Mouse (Mus musculus) cerebellum, adult 18-20 months (tissue): ENCODE results near the gene Kcnt1.
A peak's percentile ranks its signal among the peaks of the same experiment; 100 is the strongest.

ENCODE experiments used
- DNase-seq, 2 experiments: peaks; one replicate each; pipeline ENCODE4 v3.0.0; 2021

Kcnt1 gene

DNA sequence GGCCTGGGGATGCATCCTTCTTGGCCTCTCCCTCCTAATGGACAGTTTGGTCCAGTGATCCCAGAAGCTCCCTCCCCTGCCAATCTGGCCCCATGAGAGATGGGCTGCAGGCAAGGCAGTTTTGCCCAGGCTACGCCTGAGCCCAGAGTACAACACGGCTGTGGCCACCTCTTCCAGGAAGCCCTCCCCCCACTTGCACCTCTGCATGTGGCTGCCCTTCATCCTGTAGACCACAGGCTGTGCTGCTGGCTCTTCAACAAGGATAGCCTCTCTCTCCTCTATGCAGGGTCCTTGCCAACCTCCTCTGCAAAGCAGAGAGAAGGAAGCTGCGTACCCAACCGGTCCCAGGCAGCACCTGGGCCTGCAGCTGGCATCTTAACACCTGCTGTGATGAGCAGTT, 15.5 kb downstream of the Kcnt1 start:
- DNase-seq = peak in 1 of 2 experiments; percentile 52

DNA sequence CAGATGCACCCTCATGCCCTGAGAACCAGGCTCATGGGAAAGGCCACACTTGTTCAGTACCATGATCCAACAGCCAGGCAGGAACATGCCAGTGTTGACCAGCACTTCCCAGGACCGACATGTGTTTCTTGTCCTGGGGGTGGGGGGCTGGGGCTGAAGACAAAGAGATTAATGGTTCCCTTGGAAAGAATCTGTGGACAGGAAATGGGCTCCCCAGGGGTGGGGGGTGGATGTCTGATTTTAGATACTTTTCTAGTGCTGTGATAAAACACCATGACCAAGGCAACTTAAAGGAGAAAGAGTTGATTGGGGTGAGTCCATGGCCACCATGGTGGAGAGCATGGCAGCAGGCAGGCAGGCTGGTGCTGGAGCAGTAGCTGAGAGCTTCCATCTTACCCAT, 18.7 kb downstream of the Kcnt1 start:
- DNase-seq = no peak

DNA sequence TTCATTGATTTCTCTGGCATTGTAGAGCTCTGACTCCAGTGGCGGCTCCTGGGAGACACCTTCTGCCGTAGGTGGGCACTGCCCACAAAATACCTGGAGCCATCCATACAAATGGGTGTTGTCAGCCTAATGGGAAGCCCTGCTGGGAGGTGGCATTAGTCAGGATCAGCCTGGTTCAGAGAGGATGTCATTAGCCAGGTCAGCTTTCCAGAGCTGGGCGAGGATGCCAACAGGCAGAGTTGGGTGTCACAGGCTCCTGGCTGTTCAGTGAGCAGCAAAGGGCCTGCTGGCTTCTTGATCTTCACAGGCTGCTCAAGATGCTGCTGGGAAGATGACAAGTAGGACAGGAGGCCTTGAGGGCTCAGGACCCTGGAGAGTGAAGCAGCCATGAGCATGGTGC, 21.2 kb downstream of the Kcnt1 start:
- DNase-seq = peak; percentile 32 to 58

DNA sequence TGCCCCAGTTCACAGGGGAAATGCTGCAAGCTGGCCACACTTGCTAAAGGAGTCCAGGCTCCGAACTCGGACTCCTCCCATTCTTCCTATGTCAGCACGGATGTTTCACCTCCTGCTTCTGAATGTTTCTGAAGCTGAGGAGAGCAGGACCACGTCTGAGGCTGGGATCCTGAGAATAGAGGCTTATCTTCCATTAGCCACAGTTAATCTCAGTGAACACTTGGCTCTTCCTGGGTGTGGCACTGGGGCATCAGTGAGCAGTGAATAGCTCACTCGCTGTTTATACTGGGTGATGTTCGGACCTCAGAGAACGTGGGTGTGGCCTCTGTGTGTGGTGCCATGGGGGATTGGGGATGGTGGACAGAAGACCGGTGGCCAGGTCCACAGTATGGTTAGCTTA, 23.7 kb downstream of the Kcnt1 start:
- DNase-seq = no peak

DNA sequence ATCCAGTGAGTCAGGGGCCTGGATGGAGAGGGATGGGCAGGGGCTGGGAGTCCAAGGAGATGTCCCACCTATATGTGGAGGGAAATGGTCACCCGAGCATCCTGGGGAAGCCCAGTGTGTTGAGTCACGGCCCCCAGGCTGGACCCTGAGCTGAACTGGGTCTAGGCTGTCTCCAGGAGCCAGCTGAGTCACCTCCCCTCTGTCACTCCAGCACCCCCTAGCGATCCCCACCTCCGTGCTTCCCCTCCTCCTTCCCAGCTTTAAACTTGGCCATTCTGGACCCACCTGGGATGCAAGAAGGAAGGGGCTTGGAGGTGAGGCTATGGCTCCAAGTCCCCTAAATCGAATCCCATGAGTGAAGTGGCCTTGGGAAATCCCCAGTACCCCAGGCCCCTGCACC, 24.6 kb downstream of the Kcnt1 start:
- DNase-seq = peak in 1 of 2 experiments; percentile 39

DNA sequence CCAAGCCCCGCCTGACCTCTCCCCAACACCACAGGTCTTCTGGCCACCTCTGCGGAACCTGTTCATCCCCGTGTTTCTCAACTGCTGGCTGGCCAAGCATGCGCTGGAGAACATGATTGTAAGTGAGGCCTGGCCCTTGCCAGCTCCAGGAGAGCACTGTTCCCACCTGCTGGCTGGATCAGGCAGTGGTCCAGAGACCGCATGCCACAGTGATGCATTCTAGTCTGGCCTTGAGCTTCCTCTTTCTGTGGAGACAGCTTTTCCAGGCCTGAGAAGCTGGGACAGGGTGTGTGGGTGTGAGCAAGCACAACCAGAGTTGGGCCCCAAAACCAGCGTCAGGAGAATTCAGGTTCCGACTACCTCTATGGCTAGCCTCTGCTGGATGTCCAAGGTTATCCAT, 28.9 kb downstream of the Kcnt1 start:
- DNase-seq = peak; percentile 71 to 75

DNA sequence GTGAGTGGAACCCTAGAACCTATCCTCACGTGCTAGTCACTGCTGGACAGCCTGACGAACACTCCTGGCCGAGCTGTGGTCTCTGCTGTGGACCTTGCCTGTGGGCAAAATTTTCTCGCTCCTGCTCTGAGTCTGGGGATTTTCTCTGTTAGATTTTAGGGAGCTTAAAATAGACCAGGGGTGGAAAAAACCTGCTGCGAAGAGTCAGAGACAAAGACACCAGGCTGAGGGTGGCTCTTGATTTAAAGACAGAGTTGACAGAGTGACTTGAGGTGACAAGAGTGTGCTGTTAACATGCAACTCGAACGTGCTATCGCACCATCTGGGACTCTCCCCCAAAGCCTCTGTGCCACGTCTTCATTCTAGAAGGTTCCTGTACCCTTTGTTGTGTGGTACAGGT, 35.4 kb downstream of the Kcnt1 start:
- DNase-seq = no peak

DNA sequence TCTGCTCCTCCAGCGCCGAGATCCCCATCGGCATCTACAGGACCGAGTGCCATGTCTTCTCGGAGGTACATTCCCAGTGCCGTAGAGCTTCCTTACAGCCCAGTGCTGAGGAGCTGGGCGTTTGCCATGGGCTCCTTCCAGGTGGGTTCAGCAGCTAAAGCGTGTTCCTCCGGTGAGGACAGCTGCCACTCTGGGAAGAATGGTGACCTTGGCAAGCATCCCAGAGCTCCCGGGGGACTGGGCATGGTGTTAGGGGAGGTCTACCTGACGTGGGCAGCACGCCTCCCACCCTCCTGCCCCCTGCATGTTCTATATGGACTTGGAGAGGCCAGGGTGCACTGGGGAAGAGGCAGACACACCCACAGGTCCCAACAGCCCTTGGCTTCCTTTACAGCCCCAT, 46.3 kb downstream of the Kcnt1 start:
- peak in 1 of 2 experiments; percentile 35 for DNase-seq

DNA sequence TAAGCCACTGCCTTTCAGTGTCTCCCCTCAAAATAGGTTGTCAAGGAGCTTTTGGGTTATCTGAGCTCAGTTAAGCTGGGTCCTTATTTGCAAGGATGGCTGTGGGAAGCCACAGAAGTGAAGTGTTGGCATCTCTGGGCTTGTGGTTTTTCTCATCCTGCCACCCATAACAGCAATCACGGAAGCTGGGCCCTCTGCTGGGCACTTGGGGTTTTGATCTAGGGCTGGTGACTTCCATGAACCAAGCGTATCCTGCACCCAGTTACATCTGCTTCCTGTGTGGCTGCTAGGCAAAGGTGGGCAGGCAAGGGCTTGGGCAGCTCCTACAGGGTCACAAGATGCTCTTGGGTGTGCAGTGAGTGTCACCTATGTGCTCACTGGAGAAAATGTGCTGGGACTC, 49.7 kb downstream of the Kcnt1 start:
- DNase-seq = peak; percentile 41 to 52

DNA sequence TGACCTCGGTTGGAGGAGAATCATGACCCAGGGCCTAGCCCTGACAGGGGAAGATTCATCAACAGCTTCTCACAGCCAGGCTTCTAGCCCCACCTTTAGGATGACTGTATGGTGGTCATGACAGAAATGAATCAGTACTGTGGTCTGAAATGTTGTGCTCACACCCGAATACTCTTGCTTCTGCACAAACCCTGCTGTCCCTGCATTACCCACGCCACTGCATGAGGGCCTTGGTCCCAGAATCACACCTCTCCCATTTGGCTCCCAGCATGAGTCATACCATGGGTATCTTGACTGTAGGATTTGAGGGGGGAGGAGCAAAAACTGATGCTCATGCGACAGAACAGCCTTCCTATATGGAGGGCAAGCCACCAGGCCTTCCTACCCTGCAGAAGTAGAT, 50.7 kb downstream of the Kcnt1 start:
- DNase-seq = peak in 1 of 2 experiments; percentile 49

DNA sequence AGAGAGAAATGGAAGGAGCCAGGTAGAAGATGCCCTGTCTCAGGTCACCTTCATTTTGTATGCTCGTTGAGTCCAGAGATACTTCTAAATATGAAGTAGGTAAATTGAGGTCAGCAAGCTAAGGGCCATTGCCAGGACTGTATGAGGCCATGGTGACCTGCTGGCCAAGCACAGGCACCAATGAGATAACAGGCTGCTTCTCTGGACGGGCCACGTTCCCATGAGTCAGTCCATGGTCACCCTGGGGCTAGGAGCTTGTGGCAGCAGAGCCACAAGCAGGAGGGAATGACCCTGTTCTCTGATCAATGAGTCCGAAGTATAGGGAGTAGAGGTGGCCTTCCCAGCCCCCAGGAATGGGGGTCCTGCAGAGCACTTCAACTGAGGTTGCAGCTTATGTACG, 51.3 kb downstream of the Kcnt1 start:
- DNase-seq = no peak

DNA sequence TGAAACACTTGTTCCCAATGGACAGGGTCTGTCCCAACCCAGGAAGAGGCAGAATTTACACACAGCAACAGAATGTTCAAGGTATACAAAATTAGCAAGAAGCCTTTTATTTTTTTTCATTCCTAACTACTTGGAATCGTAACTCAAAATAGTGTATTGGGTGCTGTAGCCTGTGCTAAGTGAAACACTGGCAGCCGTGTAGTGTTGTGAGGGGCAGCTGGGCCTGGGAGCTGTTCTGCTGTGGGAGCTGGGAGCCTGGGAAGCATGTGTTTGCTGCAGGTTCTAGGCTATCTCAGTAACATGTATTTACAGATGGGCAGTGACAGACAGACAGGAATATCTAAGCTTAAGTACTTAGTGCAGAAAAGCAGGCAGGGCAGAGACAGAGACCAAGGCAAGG, 54.9 kb downstream of the Kcnt1 start:
- DNase-seq = no peak

DNA sequence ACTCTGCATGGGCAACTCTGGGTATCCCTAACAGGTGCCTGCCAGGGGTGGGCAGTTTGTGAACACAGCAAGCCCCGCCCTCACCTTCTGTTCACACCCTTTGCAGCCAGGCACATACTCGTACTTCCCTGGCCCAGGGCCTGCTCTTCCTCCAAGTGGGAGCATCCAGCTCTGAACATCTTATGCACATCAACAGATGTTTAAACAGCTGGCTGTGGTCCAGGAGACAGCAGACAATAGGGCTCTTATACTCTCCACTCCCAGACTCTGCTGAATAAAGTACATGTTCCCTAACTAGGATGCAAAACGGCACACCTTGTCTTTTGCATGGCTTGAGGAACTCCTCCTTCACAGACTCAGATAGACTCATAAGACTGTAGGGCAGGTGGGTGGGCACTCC, 56.4 kb downstream of the Kcnt1 start:
- peak; percentile 42 to 46 for DNase-seq

DNA sequence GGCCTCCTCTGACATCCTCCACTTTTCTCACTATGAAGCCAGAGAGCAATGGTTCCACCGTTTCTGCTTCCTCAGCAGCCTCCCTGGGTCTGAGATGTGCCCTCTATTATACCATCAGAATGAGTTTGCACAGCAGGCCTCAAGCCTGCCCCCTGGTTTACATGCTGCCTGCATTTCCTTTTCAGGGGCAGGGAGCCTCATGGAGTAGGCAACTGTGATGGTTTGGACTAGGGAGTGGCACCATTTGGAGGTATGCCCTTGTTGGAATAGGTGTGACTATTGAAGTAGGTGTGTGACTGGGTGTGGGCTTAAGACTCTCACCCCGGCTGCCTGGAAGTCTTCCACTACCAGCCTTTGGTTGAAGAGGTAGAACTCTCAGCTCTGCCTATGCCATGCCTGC, 60.3 kb downstream of the Kcnt1 start:
- DNase-seq = no peak

DNA sequence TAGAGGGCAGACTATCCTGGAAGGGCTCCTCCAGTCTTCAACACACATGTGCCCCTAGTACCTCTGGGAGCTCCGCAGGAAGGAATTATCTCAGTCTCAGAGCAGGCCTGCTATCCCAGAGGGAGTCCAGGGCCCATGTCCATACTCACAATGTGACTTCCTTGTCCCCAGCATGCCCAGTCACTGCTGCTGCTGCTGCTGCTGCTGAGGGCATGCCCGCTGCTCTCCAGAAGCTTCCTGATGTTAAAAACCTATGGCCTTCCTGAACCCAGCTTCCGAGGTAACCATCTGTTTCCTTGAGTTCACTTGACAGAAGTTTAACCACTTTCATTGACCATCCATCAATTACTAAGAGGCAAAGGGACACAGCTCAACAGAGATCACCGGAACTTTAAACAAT, 61.4 kb downstream of the Kcnt1 start:
- DNase-seq = no peak

DNA sequence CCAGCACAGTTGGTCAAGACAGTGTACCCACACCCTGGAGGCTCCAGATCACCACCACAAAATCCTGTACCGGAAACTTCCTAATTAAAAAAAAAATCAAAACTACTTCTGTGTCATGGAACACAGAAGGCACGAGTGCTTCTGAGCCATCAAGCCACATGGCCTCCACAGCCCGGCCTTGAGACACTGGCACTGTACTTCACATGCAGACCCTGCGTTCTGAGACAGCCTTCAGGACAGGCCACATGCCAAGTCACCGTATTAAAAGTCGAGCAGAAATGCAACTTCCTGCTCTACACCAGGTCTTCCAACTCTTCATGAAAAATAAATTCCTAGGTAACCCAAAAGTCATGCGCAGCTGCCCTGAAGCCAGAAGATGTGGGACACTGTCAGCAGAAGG, 64.3 kb downstream of the Kcnt1 start:
- no peak for DNase-seq

DNA sequence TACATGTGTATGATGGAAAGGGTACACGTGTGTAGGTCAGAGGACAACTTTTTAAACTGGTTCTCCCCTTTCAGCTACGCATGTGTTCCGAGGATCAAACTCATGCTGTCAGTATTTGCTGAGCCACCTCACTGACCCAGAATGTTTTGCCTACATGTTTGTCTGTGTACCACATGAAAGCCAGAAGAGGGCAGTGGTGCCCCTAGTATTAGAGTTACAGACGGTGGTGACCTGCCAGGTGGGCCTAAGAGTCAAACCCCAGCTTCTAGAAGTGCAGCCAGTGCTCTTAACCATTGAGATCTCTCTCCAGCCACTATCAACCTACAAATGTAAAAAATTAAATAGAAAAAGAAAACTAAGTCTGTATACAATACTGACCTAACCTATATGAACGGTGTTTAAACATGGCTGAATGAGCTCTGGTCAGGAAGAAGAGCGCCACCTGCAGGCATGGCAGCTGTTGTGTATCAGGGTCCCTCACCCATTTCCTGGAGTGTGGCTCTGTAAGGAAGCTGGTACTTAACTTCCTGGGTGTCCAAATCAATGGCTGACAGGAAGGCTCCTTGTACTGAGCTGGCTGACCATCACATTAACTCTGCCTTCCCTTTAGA, 67.8 kb downstream of the Kcnt1 start:
- DNase-seq = peak in 1 of 2 experiments; percentile 45

DNA sequence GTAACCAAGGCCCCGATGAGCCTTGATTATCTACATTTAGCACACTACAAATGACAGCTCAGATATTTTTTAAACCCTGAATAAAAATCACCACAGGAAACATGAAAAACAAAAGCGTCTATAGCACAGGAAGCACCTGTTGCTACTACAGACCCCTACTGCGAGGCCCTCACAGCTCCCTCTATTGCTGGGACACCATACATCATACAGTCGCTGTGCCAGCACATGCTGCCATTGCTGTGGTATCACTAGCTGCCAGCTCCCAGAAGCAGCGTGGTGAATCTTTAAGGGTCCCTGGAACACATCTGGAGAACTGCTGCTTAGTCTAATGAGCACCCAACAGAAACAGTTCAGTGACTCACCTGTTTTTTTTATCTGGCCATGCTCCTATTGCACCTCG, 77.0 kb downstream of the Kcnt1 start:
- DNase-seq = no peak

DNA sequence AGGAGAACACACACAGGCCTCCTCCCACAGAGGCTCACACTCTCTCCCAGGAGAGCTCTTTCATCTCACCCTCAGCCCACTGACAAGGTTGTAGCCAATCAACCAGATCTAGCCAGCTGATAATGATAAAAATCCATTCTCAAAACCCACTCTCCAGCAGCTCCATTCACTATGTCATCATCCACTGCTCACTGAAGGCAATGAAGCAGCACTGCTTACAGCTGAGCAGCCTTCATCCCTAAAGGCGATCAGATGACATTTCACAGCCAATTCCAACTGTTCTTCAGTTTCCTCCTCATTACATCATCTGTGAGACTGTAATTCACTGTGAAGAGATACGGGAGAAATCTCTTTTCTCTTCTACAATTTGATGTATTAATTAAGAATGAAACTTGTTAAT, 80.3 kb downstream of the Kcnt1 start:
- no peak for DNase-seq

DNA sequence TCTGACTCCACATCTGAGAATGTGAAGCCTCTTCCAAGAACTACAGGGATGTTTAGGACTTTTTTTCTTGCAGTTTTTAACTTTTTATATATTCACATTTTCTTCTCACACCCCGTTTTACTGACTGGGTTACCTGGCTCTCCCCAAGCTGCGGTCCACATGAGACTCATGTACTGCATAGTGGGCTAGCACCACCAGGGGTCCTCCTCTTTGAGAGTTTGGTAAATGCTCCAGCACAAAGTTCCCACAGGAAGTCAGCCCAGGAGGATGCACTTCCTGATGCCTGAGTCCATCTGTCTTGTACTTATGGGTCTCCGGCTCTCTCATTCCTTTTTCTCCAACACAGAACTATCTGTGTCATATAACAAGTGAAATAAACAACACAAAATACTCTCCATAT, 84.4 kb downstream of the Kcnt1 start:
- DNase-seq = peak in 1 of 2 experiments; percentile 16

DNA sequence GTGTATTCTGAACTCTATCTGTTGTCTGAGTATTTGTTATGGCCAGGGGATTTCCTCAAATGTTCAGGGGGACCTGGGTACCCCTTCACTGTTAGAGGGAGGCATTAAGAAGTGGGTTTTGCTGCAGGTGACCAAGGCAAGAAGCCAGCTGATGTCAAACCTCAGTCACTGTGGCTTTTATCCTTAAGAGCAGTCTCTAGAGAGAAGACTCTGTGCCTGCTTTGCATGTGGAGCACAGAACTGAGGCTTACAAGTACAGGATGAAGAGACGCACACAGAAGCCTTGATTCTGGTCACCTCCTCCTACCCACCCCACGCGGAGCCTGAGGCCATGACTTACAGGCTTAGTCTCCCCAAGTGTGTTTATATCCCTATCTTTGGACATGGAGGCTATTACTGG, 85.8 kb downstream of the Kcnt1 start:
- DNase-seq = no peak
